Mouse (Mus musculus) cerebellum, adult 9-11 months (tissue): ENCODE data around the gene Arhgef10l.
A peak's percentile ranks its signal among the peaks of the same experiment; 100 is the strongest.

Experiments
- DNase-seq: peaks from one replicate; pipeline ENCODE4 v3.0.0; 2022

Arhgef10l gene

DNA sequence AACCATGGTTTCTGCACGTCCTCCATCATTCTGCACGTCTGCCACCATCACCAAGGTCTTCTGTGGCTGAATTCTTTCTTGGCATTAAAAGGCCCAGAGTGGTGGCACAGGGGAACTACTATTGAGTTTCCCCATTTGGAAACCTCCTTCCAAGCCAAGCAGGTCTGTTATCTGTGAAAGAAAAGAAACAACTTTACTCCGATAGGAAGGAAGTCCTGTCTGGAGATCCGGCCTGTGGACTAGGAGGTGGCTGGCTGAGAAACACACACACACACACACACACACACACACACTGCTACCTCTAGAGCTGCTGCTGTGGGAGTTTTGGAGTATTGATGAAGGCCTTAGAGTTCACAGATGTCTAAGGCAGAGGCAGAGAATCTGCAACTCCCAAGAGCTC, 27.7 kb upstream of the Arhgef10l start:
- no peak for DNase-seq

DNA sequence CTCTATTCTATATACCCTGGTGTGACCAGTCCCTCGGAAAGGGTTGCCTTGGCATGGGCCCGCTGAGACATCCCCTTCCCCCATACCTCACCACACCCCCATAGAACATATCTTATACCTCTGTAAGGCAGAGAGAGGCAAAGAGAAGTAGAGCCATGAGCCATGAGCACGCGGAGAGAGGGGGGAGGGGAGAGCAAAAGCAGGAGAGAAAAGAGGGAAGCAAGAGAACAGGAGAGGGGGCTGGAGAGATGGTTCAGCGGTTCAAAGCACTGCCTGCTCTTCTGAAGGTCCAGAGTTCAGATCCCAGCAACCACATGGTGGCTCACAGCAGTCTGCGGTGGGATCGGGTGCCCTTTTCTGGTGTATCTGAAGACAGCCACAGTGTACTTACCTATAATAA, 25.7 kb upstream of the Arhgef10l start:
- no peak for DNase-seq

DNA sequence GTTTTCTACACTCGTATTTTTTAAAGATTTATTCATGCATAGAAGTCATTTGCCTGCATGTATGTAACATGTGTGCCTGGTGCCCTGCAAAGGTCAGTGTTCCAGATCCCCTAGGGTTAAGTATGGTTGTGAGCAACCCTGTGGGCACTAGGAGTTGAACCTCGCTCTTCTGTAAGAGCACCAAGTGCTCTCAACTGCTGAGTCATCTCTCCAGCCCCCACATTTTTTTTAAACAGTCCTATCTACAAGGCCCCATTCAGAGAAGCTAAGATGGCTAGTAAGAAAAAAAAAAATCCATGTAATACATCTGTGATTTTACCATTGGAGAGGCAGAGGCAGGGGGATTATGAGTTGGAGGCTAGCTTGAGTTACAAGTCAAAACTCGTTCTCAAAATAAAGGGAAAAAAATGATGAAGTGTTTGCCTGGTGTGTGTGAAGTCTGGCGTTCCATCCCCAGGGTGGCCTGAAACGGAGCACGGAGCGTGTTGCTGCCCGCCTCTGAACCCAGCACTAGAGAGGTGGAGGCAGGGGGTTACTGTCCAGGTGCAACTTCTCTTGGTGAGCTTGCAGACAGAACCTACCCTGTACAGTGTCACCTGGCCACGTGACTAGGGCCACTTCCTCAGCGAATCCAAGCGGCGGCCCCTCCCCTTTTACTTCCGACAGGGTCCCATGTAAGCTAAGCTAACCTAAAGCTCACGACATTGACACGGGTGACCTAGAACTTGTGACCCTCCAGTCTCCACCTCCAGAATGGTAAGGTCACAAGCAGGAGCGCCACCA, 24.3 kb upstream of the Arhgef10l start:
- DNase-seq = no peak

DNA sequence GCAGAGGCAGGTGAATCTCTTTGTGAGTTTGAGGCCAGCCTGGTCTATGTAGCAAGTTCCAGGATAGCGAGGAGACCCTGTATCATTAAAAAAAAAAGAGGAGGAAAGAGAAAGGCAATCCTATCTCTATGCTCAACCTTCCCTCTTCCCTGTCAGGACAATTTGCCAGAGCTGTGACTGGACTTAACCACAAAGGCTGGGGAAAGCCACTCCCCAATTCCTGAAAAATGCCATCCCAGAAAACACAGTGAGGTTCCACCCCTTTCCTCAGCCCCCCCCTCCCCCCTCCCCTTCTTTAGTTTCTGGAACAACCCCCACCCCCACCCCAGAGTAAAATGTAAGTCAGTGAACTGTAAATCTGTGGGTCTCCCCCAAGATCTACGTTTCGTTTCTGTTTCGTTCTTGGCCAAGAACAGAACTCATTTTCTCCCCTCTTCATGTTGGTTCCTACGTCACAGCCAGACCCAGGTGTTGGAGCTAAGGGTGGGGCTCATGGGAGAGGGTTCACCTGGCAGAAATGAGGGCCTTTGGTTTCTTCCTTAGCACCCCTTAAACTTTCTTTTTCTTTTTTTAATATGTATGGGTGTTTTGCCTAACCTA, 23.1 kb upstream of the Arhgef10l start:
- DNase-seq = no peak

DNA sequence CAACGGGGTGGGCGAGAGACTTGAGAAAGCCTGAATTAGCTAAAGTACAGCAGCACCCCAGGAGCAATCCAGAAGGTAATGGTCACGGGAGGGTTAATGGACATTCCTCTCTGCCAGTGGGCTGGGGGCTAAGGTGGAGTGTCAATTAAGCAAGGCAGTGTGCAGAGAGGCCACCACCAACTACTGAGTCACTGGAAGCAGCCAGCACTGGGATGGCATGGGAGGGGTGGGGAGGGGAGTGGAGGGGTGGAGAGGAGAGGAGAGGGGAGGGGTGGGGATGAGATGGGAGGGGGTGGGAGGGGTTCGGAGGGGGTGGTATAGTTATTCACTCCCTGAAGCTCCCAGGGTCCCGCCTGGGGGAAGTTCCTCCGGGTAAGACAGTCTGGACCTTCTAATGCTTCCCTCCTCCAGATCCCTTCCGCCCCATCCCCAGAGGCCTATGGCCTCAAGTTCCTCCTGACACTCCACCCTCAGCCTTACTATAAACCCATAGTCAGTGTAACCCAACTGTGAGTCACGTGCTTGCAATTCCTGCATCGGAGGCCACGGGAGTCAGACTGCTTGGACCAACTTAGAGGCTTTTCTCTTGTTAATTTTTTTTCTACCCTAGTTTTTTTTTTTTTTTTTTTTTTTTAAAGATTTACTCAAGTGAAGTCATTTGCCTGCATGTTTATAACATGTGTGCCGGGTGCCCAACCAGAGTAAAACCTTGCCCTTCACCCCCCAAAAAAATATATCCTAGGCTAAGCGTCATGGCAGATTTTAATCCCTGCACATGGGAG, 22.4 kb upstream of the Arhgef10l start:
- DNase-seq = no peak

DNA sequence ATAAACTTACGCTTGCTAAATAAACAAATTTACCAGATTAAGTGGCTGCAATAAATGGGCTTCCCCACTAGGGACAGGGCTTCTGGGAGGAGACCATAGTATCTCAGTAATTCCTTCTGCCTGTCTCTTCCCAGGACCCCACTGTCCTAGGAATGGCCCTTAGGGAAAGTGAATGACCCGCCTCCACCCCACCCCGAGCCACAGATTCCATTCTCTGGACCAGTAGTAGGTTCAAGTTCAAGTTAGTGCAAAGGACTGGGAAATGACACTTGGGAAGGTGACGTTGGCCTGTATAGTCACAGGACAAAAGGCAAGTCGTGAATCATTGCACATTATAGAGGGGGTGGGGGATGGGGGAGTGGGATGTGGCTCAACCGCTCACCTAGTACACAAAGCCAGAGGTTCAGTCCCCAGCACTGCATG, 19.1 kb upstream of the Arhgef10l start:
- DNase-seq = no peak

DNA sequence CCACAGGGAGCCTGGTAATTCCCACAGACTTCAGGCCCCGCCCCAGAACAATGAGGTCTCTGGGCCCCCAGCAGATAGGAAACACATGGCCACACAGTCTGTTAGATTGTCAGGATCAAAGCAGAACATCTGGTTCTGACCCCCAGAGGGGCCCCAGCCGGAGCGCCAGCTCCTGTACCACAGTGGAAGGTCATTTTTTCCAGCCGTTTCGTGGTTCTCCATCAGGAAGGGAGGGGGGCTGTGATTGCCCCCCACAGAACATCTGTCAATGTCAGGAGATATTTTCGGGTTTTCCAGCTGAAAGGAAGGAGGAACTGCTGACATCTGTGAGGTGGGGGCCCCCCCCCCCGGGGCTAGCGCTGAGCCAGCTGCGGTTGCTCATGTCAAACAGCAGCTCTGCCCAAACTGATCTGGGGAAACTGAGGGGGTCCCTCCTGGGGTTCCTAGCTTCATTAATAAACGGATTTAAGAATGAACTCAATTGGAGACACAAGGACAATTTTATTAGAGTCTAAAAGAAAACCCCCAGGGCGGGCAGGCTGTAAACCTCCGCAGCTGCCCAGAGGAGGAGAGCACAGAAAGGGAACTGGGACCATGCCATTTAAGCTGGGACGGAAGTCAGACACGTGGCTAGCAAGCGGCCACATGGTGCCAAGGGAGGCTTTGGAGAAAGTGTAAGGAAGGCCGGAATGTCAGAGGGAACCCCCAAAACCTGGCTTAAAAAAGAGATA, 18.5 kb upstream of the Arhgef10l start:
- DNase-seq = no peak

DNA sequence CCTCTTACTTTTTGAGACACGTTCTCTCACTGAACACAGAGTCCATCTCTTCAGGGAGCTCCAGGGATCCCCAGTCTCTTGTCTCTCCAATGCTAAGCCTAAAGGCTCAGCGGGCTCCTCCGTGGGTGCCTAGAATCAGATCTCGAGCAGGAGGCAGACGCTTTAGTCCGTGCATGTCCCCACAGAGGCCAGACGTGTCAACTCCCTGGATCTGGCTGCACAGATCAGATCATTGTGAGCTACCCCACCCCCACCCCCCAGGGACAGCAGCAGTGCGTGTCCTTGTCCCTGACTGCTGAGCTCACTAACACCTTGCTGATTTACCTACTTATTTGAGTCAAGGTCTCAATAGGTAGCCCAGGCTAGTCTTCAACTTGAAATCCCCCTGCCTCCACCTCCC, 17.8 kb upstream of the Arhgef10l start:
- no peak for DNase-seq

DNA sequence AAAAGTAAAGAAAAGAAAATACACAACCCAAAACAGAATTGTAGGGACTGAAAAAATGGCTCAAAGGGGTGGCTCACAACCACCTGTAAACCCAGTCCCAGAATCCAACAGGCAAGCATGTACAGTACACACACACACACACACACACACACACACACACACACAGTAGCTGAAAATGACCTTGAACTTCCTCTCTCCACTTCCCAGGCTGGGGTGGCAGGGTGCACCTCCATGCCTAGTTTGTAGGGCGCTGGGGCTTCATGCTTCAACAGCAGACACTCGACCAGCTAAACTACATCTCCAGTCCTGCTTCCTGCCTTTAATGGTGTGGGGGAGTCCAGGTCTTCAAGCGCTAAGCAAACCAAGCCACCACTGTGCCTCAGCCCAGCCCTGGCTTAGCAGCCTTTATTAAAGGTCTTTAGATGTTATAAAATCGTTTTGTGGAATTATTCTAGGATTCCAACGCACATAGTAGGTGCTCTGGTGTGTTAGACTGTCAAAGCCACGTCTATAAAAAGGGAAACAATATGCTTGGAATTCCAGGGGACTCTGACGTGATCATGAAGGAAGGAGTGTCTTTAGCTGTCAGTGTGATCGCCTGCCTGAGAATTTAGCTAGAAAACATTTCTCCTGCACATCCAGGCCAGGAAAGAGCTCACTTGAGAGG, 15.1 kb upstream of the Arhgef10l start:
- no peak for DNase-seq

DNA sequence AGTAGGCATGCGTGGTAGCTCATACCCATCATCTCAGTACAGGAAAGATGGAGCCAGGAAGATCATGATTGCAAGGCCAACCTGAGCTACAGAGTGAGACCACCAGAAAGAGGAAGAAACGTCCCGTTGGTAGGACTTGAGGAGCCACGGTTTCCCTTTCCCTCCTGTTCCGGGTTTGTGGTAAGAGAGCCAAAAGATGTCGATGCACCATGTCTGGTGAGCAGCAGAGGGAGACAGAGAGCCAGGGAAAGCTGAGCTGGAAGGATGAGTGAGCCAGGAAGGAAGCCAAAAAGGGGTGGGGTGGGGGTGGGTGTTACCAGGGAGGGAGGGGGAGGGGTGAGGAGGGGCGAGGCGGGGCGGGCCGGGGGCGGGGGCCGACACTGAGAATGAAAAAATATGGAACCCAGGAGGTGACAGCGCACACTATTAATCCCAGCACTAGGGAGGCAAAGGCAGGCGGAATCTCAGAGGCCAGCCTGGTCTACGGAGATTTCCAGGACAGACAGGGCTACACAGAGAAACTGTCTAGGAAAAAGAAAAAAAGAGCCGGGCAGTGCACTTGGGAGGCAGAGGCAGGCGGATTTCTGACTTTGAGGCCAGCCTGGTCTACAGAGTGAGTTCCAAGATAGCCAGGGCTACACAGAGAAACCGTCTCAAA, 14.0 kb upstream of the Arhgef10l start:
- peak; percentile 74 for DNase-seq

DNA sequence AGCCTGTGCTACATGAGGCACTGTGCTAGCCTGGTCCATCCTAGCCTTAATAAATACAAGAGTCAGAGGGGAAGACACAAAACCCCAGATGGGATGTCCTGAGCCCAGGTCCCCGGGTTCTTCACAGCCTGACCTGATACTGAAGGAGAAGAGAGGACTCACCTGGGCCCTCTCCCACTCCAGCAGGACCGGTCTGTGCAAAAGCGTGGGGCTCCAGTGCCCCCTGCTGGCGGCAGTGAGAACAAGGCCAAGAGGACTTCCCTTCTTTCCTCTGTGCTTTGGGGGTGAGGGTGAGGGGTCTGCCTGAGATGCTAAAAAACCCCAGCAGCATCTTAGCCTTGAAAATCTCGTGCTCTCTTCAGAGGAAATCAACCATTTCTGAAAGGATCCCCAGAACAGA, 13.2 kb upstream of the Arhgef10l start:
- peak; percentile 28 for DNase-seq

DNA sequence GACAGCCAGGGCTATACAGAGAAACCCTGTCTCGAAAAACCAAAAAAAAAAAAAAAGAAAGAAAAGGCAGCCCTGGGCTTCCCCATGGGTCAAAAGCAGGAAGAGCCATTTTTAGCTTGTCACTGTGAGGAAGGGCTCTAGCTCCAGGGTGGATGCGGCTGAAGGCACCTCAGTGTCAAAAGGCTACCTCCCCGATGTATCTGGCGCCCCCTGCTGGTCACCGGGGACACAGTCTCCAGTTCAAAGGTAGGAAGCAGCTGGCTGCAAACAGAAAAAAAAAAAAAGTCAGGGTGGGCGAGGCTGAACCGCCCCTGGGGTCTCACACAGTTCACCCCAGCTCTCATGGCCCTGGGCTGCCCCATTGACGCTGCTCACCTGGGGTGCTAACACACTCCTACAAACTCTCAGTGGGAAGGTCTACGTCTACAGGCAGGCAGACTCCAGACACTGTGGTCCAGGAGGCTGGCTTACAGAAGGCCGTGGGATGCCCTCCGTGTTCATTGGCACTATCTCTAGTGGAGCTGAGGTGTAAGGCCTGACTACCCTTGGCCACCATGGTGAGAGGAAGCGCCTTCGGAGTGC, 8.6 kb upstream of the Arhgef10l start:
- peak; percentile 81 for DNase-seq

DNA sequence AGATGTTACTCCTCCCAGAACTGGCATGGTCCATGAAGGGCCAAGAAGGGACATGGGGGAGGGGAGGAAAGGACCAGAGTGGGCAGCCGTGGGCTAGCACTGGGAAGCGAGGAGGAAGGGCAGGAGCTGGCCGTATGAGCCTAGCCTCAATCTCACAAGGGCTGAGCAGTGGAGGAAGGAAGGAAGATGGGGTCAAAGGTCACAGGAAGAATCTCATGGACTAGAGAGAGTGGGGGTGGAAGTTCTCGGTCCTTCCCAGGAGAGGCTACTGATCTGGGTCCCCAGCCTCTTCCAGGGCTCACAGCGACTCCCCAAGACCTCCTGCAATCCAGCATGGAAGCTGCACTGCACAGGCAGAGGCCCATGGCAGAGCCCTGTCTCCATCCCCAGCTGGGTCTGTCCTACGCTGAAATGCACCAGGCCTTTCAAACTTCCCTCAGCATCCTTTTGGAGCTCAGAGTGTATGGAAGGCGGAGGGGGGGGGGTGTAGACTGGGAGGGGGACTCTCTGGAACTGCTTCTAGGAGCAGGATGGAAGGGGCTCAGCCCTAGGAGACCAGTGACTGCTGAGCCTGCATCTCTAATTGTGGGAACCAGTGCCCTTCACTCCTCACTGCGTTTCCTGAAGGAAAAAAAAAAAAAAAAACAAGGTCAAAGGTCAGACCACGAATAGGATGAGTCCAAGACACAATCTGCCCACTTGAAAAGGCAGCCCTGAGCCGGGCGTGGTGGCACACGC, 7.9 kb upstream of the Arhgef10l start:
- DNase-seq = no peak

DNA sequence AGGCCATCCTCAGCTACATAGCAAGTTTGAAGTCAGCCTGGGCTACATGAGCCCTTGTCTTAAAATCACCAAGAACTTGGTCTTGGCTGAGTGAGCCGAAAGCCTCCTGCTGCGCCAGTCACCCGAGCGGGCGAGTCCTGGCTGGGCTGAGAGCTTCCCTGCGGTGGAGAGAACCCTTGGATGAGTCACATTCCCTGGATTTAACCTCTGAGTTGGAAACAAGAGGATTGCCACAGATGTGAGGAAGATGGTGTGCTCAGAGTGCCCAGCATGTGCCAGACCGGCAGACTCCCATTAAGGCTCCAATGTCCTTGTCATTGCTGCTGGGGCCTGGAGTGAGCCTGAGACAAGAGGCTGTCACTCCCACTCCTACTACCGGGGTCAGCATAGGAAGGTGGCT, 2.0 kb upstream of the Arhgef10l start:
- DNase-seq = no peak

DNA sequence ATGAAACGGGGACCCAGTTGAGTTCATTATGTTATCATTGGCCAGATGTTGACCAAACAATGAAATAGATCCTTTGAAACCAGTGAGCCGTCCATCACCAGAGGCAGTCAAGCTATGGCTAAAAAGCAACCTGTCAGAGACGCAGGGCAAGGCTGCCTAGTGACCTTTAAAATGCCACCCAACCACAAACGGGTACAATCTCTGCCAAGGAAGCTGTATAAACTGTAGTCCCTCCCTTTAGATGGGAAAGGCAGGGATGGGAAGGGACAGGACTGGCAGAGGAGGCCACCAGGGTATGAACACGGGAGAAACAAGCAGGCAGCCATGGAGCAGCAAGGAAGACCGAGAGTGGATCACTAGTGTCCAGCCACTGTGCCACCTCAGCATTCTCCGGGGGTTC, 759 bp downstream of the Arhgef10l start:
- no peak for DNase-seq

DNA sequence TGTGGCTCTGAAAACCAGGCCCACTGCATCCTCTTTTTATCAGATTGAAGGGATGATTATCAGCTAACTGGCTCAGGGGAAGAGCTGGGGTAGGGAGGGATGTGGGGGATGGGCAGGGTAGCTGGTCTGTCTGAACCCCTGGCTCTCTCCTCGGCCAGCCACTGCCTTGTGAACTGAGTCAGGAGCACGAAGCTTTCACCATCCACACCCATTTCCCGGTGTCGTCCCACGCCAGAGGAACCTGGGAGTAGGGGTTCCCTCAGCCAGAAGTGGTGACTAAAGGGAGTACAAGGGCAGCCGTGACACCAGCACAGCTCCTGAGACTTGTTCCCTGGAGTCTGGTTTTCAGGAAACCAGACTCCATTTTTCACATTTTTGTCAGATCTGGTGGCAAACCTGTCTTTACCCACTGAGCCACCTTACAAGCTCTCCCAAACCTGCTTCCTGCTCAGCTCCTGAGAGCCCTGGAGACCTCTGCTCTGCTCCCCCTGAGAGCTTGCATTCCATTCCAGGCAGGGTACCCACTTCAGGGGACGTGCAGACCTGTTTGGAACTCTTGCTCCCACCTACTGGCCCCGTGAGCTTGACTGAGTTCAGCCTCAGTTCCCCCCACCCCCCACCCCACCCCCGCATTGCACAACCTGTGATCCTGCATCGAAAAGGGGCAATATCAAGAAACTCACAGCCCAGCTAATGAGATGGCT, 2.8 kb downstream of the Arhgef10l start:
- no peak for DNase-seq

DNA sequence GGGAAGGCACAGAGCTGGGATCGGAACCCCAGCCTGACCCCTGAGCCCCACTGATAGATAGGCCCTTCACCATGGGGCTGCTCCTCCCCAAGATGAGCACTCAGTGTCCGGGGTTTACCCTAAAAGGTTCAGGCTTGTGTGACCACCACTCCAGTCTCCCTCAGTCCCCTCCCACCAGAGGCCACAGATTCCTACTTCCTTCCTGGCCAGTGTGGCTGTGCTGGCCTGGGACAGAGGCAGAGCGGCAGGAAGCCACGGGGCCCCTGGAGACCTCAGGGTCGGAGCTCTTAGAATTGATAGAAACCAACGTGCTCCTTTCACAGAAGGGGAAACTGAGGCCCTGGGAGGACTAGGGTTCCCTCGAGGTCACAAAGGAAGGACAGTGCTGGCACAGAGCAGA, 3.4 kb downstream of the Arhgef10l start:
- DNase-seq = no peak

DNA sequence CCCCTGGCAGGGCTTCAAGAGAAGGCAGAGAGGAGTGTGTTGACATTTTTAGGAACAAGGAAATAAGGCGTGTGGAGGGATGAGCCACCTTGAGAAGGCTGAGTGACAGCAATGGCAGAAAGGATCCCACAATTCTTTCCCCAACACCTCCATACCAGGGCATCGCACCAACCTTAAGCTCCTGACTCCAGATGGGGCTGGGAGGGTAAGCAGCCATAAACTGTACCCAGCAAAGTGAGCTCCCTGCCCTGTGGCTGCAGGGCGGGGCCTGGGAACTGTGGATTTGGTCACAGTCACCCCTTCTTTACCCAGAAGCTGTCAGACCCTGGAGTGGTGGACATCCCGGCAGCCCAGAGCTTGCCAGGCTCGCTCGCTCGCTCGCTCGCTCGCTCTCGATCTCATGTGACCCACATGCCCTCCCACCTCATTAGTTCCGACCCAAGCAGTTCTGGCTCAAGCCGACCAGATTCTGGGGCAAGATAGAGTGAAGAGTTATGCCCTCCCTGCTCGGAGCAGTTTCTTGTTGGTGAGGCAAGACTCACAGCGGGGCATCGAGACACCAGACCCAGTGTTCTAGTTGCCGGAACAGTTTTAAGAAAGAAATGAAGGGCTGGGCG, 4.3 kb downstream of the Arhgef10l start:
- DNase-seq = no peak

DNA sequence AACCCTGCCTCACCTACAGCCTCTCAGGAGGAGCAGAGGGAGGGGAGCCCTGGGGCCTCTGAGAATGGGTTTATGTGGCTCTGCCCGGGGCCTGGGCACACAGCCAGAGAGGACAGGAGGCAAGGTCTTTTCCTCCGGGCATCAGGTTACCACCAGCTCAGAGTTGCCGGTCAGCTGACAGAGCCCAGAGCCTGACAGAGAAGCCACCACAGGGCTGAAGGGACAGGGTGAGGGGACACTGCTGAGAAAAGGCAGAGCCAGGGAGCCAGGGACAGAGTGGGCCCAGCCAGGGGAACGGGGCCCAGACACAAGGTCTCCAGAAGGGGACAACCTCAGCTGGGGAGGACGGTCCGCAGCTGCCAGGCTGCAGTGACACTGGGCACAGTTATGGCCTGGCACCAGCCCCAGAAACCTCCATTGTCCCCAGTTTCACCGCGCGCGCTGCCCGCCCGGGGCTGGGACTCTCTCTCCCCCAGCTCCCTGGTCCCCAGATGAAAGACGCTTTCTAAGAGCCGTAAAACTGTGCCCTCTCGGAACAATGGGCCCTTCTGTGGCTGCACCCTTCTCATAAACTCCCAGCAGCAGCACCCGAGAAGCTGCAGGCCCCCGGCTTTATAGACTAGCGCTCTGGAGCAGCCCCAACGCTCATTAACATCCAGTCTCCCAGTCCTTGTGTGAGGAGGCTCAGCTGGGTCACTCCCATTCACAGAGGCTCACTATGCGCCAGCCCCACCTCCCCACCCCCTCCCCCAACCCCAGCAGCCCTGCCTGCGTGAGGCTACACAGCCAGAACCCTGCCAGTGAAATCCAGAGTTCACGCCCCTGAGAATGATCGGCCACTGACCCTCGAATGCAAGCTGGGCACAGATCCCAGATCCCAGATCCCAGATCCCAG, 7.9 kb downstream of the Arhgef10l start:
- peak; percentile 74 for DNase-seq
